Mouse (Mus musculus): ENCODE results near the gene Pik3ca. TPM values are rescaled to one million over a fixed set of nuclear protein-coding genes. Genes with fewer than 3 reads are reported as not detected.

The Pik3ca gene
- total RNA-seq, 1 experiment from 2014 or later, result 63.8 TPM

- no peak for DNase-seq
Measured at GRCm38 (mm10) chr3:32505841-32506240, 108.4 kb downstream of the Pik3ca start.

GRCm38 (mm10) chr3:32506366-32507225 is 109.1 kb downstream of the Pik3ca start:
- no peak for DNase-seq

GRCm38 (mm10) chr3:32508666-32509324 is 111.3 kb downstream of the Pik3ca start:
- peak; percentile 56 for DNase-seq

- DNase-seq, result no peak
Measured at GRCm38 (mm10) chr3:32509496-32510374, 112.3 kb downstream of the Pik3ca start, which contains the start of gene Zfp639. Gene Zfp639, plus strand, starts transcription at chr3:32510259.

GRCm38 (mm10) chr3:32510375-32511190 is 113.1 kb downstream of the Pik3ca start:
- peak; percentile 99 for DNase-seq

- no peak for DNase-seq
Measured at GRCm38 (mm10) chr3:32511191-32511550, 113.7 kb downstream of the Pik3ca start.

- DNase-seq, result no peak
Measured at GRCm38 (mm10) chr3:32512686-32513284, 115.3 kb downstream of the Pik3ca start.

- no peak for DNase-seq
Measured at GRCm38 (mm10) chr3:32513528-32513927, 116.1 kb downstream of the Pik3ca start.

Other genes starting within 250 kb of the Pik3ca start
- 17.7 and 19.9 TPM in 2 replicates for gene Zmat3, start 31.7 kb upstream of the Pik3ca start, total RNA-seq (2021)
- gene Kcnmb3, start 94.6 kb downstream of the Pik3ca start, total RNA-seq (2021), result 0.90 and 1.7 TPM in 2 replicates
- gene Zfp639, start 112.6 kb downstream of the Pik3ca start, total RNA-seq (2021), result 31.7 and 38.1 TPM in 2 replicates
- gene Mfn1, start 131.8 kb downstream of the Pik3ca start, total RNA-seq (2021), result 74.2 and 83.9 TPM in 2 replicates
- gene Gnb4, start 218.9 kb downstream of the Pik3ca start, total RNA-seq (2021), result 26.8 and 46.7 TPM in 2 replicates